Mouse (Mus musculus) limb, embryonic 11.5 days (tissue): ENCODE measurements around the gene Maml2. TPM values are rescaled to one million over a fixed set of nuclear protein-coding genes. Genes with fewer than 3 reads are reported as not detected.

Experiments
- ATAC-seq: fragments of 200-750 bp; cut with Nextera tagmentation; 2 replicates; pipeline ENCODE4 v1.8.0; 2017; ENCODE audit warnings: low read depth; ENCODE audit not compliant: insufficient number of reproducible peaks, low FRiP score, low TSS enrichment
- DNase-seq: peaks from one replicate; pipeline ENCODE4 v3.0.0-alpha.2; 2015; ENCODE audit warnings: low spot score
- H3K27ac ChIP-seq: fragments of 300-500 bp; sonication (generic); replicated peaks from 2 replicates; pipeline ENCODE4 v1.5.1; 2014; ENCODE audit warnings: low read depth, mild to moderate bottlenecking, low read length
- H3K27me3 ChIP-seq: fragments of 300-500 bp; sonication (generic); 2 replicates; pipeline ENCODE4 v1.6.1; 2014; ENCODE audit warnings: mild to moderate bottlenecking, low read length, mixed read lengths; ENCODE audit not compliant: control insufficient read depth, insufficient read depth
- H3K36me3 ChIP-seq: fragments of 300-500 bp; sonication (generic); 2 replicates; pipeline ENCODE4 v1.6.1; 2014; ENCODE audit warnings: mild to moderate bottlenecking, low read length, moderate library complexity, mixed read lengths; ENCODE audit not compliant: control insufficient read depth, insufficient read depth
- H3K4me1 ChIP-seq: fragments of 300-500 bp; sonication (generic); 2 replicates; pipeline ENCODE4 v1.6.1; 2014; ENCODE audit warnings: low read length, mixed read lengths; ENCODE audit not compliant: control insufficient read depth, insufficient read depth
- H3K4me2 ChIP-seq: fragments of 300-500 bp; sonication (generic); 2 replicates; pipeline ENCODE4 v1.6.1; 2014; ENCODE audit warnings: low read depth, mild to moderate bottlenecking, moderate library complexity; ENCODE audit not compliant: severe bottlenecking
- H3K4me3 ChIP-seq: fragments of 300-500 bp; sonication (generic); 2 replicates; pipeline ENCODE4 v1.5.1; 2014; ENCODE audit warnings: low read depth, low read length
- H3K9ac ChIP-seq: fragments of 300-500 bp; sonication (generic); 2 replicates; pipeline ENCODE4 v1.6.1; 2014; ENCODE audit warnings: mild to moderate bottlenecking, low read length
- H3K9me3 ChIP-seq: fragments of 300-500 bp; sonication (generic); 2 replicates; pipeline ENCODE4 v1.6.1; 2016; ENCODE audit warnings: low read length; ENCODE audit not compliant: control insufficient read depth
- WGBS: fragments of 180-500 bp; shearing (Covaris S2); extraction: QIAGEN DNeasy Blood & Tissue Kit; methylation state at CpG from one replicate; pipeline ENCODE4 v1.1.7; 2014; 5-methylcytosine and 5-hydroxymethylcytosine counted together
- polyA plus RNA-seq: library from polyadenylated mRNA; unstranded; fragments of >200 nt; fragmentation: Nextera tagmentation; extraction: Ambion mirVana; gene quantifications from 2 replicates; pipeline ENCODE4 v1.2.1, GENCODE M21; 2014

Maml2 gene
- polyA plus RNA-seq, 1 experiment from 2014 or later, result 9.3 TPM

- Histone ChIP-seq H3K27me3 (no peaks in the 10 kb centered on the region), H3K4me3 (no peak overlapping the region), H3K27ac (no peak overlapping the region), H3K36me3 (no peaks in the 10 kb centered on the region), H3K4me2 (no peak overlapping the region), H3K4me1 (no peaks in the 10 kb centered on the region), H3K9me3 (no peaks in the 10 kb centered on the region), H3K9ac (no peak overlapping the region)
- no peak for ATAC-seq
- WGBS, result 86% methylated on average over 5 of the region's 5 CpGs
- DNase-seq, result no peak
Measured at GRCm38 (mm10) chr9:13314577-13315004, 16.8 kb downstream of the Maml2 start.

- 74% methylated on average over 5 of the region's 5 CpGs for WGBS
- H3K27ac ChIP-seq, result no peak overlapping the region
- ATAC-seq, result no peak
Measured at GRCm38 (mm10) chr9:13315393-13315792, 17.6 kb downstream of the Maml2 start.

GRCm38 (mm10) chr9:13319566-13319965 is 21.8 kb downstream of the Maml2 start:
- H3K4me1 ChIP-seq, result peaks cover 9% of the 10 kb centered on the region; the same call in 1 of the 2 replicates
- ATAC-seq, result no peak
- H3K4me2 ChIP-seq, result no peak overlapping the region
- WGBS, result 90% methylated on average over 2 of the region's 2 CpGs
- no peak overlapping the region for H3K9ac ChIP-seq
- no peak for DNase-seq
- no peaks in the 10 kb centered on the region for H3K9me3 ChIP-seq
- H3K36me3 ChIP-seq, result no peaks in the 10 kb centered on the region
- H3K4me3 ChIP-seq, result no peak overlapping the region
- H3K27me3 ChIP-seq, result no peaks in the 10 kb centered on the region
- H3K27ac ChIP-seq, result no peak overlapping the region

More at GRCm38 (mm10) chr9:13315393-13315792, 17.6 kb downstream of the Maml2 start:
- DNase-seq, result no peak
- Histone ChIP-seq H3K9ac (no peak overlapping the region), H3K4me1 (no peaks in the 10 kb centered on the region), H3K36me3 (no peaks in the 10 kb centered on the region), H3K9me3 (no peaks in the 10 kb centered on the region), H3K4me3 (no peak overlapping the region), H3K27me3 (no peaks in the 10 kb centered on the region), H3K4me2 (no peak overlapping the region)

GRCm38 (mm10) chr9:13320800-13321364 is 23.1 kb downstream of the Maml2 start:
- ATAC-seq (no peak), DNase-seq (no peak)
- H3K36me3 ChIP-seq, result no peaks in the 10 kb centered on the region
- 85% methylated on average over 5 of the region's 5 CpGs for whole genome bisulfite sequencing
- H3K9me3 ChIP-seq, result no peaks in the 10 kb centered on the region
- H3K27me3 ChIP-seq, result no peaks in the 10 kb centered on the region
- no peak overlapping the region for H3K27ac ChIP-seq
- no peak overlapping the region for H3K4me2 ChIP-seq
- peaks cover 9% of the 10 kb centered on the region; the same call in 1 of the 2 replicates for H3K4me1 ChIP-seq
- H3K9ac ChIP-seq, result no peak overlapping the region
- no peak overlapping the region for H3K4me3 ChIP-seq

GRCm38 (mm10) chr9:13323074-13323473 is 25.3 kb downstream of the Maml2 start:
- H3K9me3 ChIP-seq, result no peaks in the 10 kb centered on the region
- no peak for ATAC-seq
- peaks cover 9% of the 10 kb centered on the region; the same call in 1 of the 2 replicates for H3K4me1 ChIP-seq
- 83% methylated on average over 2 of the region's 2 CpGs for WGBS
- no peaks in the 10 kb centered on the region for H3K36me3 ChIP-seq
- H3K9ac ChIP-seq, result no peak overlapping the region
- H3K4me3 ChIP-seq, result no peak overlapping the region
- no peak overlapping the region for H3K4me2 ChIP-seq
- H3K27me3 ChIP-seq, result no peaks in the 10 kb centered on the region
- peak overlapping the region; percentile 30; the same call in 1 of the 2 replicates for H3K27ac ChIP-seq
- no peak for DNase-seq

- H3K9me3 ChIP-seq, result no peaks in the 10 kb centered on the region
- H3K9ac ChIP-seq, result no peak overlapping the region
- DNase-seq (no peak), ATAC-seq (no peak)
- H3K4me1 ChIP-seq, result peaks cover 9% of the 10 kb centered on the region; the same call in 1 of the 2 replicates
- no peak overlapping the region for H3K4me2 ChIP-seq
- WGBS, result 31% methylated on average over 1 of the region's 1 CpGs
- H3K27ac ChIP-seq, result peak overlapping the region; percentile 30; the same call in 1 of the 2 replicates
- H3K36me3 ChIP-seq, result no peaks in the 10 kb centered on the region
- H3K4me3 ChIP-seq, result no peak overlapping the region
- H3K27me3 ChIP-seq, result no peaks in the 10 kb centered on the region
Measured at GRCm38 (mm10) chr9:13323612-13324011, 25.9 kb downstream of the Maml2 start.

- no peak for ATAC-seq
- H3K27me3 ChIP-seq, result no peaks in the 10 kb centered on the region
- no peak overlapping the region for H3K27ac ChIP-seq
- no peak overlapping the region for H3K9ac ChIP-seq
- no peaks in the 10 kb centered on the region for H3K9me3 ChIP-seq
- H3K4me2 ChIP-seq, result no peak overlapping the region
- no peaks in the 10 kb centered on the region for H3K4me1 ChIP-seq
- H3K36me3 ChIP-seq, result peaks cover 4% of the 10 kb centered on the region; the same call in 1 of the 2 replicates
- DNase-seq, result no peak
- H3K4me3 ChIP-seq, result no peak overlapping the region
Measured at GRCm38 (mm10) chr9:13414230-13414766, 116.5 kb downstream of the Maml2 start.

- peak; percentile 35 for DNase-seq
- Histone ChIP-seq H3K9me3 (no peaks in the 10 kb centered on the region), H3K27ac (0 out of 2 replicates have a peak overlapping the region, but pooled peaks have one; percentile 25), H3K4me3 (no peak overlapping the region), H3K4me1 (0 out of 2 replicates have a peak, but pooled peaks cover 5% of the 10 kb centered on the region), H3K4me2 (no peak overlapping the region), H3K36me3 (no peaks in the 10 kb centered on the region), H3K9ac (no peak overlapping the region), H3K27me3 (no peaks in the 10 kb centered on the region)
- 54% methylated on average over 7 of the region's 7 CpGs for WGBS
- ATAC-seq, result peak; percentile 67
Measured at GRCm38 (mm10) chr9:13425031-13425940, 127.5 kb downstream of the Maml2 start.
